Mouse (Mus musculus) CH12.LX (cell line): ENCODE measurements around the gene Coq3.

Experiments
- CTCF ChIP-seq, 2 experiments: IDR thresholded peaks in 1 of 2; conservative IDR thresholded peaks in 1 of 2; 2 replicates each; pipeline ENCODE4 v1.5.1; 2011 to 2012; ENCODE audit warnings: low read depth in 2 of 2, low read length in 2 of 2, improper control_type of control experiment in 1 of 2, inconsistent platforms in 1 of 2, mild to moderate bottlenecking in 1 of 2, moderate library complexity in 1 of 2
- ELF1 ChIP-seq: IDR thresholded peaks from 2 replicates; pipeline ENCODE4 v1.6.1; 2014; ENCODE audit warnings: low read depth, mild to moderate bottlenecking, inconsistent platforms, low read length, improper control_type of control experiment
- EP300 ChIP-seq: IDR thresholded peaks from 2 replicates; pipeline ENCODE4 v1.6.1; 2011; ENCODE audit warnings: low read length, improper control_type of control experiment
- NRF1 ChIP-seq: IDR thresholded peaks from 2 replicates; pipeline ENCODE4 v1.6.1; 2014; ENCODE audit warnings: low read depth, mild to moderate bottlenecking, inconsistent platforms, low read length, improper control_type of control experiment, moderate library complexity
- POLR2A ChIP-seq: IDR thresholded peaks from 2 replicates; pipeline ENCODE4 v1.6.1; 2011; ENCODE audit warnings: low read depth, mild to moderate bottlenecking, improper control_type of control experiment, low read length
- POLR2AphosphoS2 ChIP-seq: IDR thresholded peaks from 2 replicates; pipeline ENCODE4 v1.6.1; 2011; ENCODE audit warnings: low read depth, low read length, improper control_type of control experiment
- RCOR1 ChIP-seq: conservative IDR thresholded peaks from 2 replicates; pipeline ENCODE4 v1.6.1; 2012; ENCODE audit warnings: low read depth, mild to moderate bottlenecking, inconsistent platforms, low read length, improper control_type of control experiment
- SMC3 ChIP-seq: IDR thresholded peaks from 2 replicates; pipeline ENCODE4 v1.6.1; 2011; ENCODE audit warnings: low read depth, low read length, improper control_type of control experiment
- ZC3H11A ChIP-seq: IDR thresholded peaks from 2 replicates; pipeline ENCODE4 v1.6.1; 2012; ENCODE audit warnings: low read depth, mild to moderate bottlenecking, inconsistent platforms, low read length, improper control_type of control experiment
- ZKSCAN1 ChIP-seq: IDR thresholded peaks from 2 replicates; pipeline ENCODE4 v1.6.1; 2012; ENCODE audit warnings: low read depth, inconsistent platforms, low read length, improper control_type of control experiment, borderline replicate concordance
- ZMIZ1 ChIP-seq: IDR thresholded peaks from 2 replicates; pipeline ENCODE4 v1.6.1; 2012; ENCODE audit warnings: low read depth, mild to moderate bottlenecking, inconsistent platforms, low read length, improper control_type of control experiment

GRCm38 (mm10) chr4:21832844-21833243 lies 46.6 kb upstream of the Coq3 start:
- TF ChIP-seq POLR2A, result no peak
- TF ChIP-seq EP300, result no peak
- TF ChIP-seq CTCF (conservative IDR thresholded peaks at IDR 0.05 in 1 of 2, IDR thresholded peaks at IDR 0.05 in 1 of 2; ENCODE audit: low read depth in 2 of 2, low read length in 2 of 2), result no peak
- TF ChIP-seq POLR2AphosphoS2, result no peak
- TF ChIP-seq NRF1, result no peak
- TF ChIP-seq SMC3, result no peak
- no peak for TF ChIP-seq ELF1
- no peak for TF ChIP-seq ZC3H11A
- TF ChIP-seq RCOR1, result no peak
- TF ChIP-seq ZKSCAN1, result no peak
- TF ChIP-seq ZMIZ1, result no peak
